Mouse (Mus musculus): ENCODE measurements around the gene Nbea.

- TF ChIP-seq NANOG (IDR thresholded peaks at IDR 0.05; ENCODE audit: borderline replicate concordance, low read length) (no peak), CTCF (conservative IDR thresholded peaks at IDR 0.05; ENCODE audit: low read length) (no peak), POU5F1 (IDR thresholded peaks at IDR 0.05; ENCODE audit: borderline replicate concordance, low read length) (no peak)
Measured at GRCm38 (mm10) chr3:56188238-56188637, 4.7 kb upstream of the Nbea start.

Measured in E14TG2a.4 (cell line).